Mouse (Mus musculus) lung, embryonic 15.5 days (tissue): ENCODE results near the gene Cfap20. TPM values are rescaled to one million over a fixed set of nuclear protein-coding genes. Genes with fewer than 3 reads are reported as not detected.
"Not testable (repeated sequence)": the region's sequence is repeated elsewhere in the genome, so short reads cannot be mapped to it uniquely, and the experiment has no call there.

Source experiments
- ATAC-seq: fragments of 200-750 bp; cut with Nextera tagmentation; 2 replicates; pipeline ENCODE4 v1.8.0; 2017; ENCODE audit warnings: moderate number of reproducible peaks, borderline replicate concordance; ENCODE audit not compliant: low FRiP score, low TSS enrichment; ENCODE audit errors: extremely low read depth
- H3K27ac ChIP-seq: fragments of 300-500 bp; sonication (generic); 2 replicates; pipeline ENCODE4 v1.5.1; 2015; ENCODE audit warnings: moderate library complexity, mild to moderate bottlenecking, inconsistent platforms
- H3K27me3 ChIP-seq: fragments of 300-500 bp; sonication (generic); 2 replicates; pipeline ENCODE4 v1.6.1; 2015; ENCODE audit warnings: inconsistent platforms
- H3K36me3 ChIP-seq: fragments of 300-500 bp; sonication (generic); 2 replicates; pipeline ENCODE4 v1.6.1; 2015; ENCODE audit warnings: inconsistent platforms
- H3K4me1 ChIP-seq: fragments of 300-500 bp; sonication (generic); 2 replicates; pipeline ENCODE4 v1.6.1; 2015; ENCODE audit warnings: inconsistent platforms
- H3K4me2 ChIP-seq: fragments of 300-500 bp; sonication (generic); 2 replicates; pipeline ENCODE4 v1.6.1; 2015; ENCODE audit warnings: inconsistent platforms, mild to moderate bottlenecking, moderate library complexity
- H3K4me3 ChIP-seq: fragments of 300-500 bp; sonication (generic); 2 replicates; pipeline ENCODE4 v1.5.1; 2015; ENCODE audit warnings: mild to moderate bottlenecking, inconsistent platforms
- H3K9ac ChIP-seq: fragments of 300-500 bp; sonication (generic); 2 replicates; pipeline ENCODE4 v1.6.1; 2015; ENCODE audit warnings: inconsistent platforms
- H3K9me3 ChIP-seq: fragments of 300-500 bp; sonication (generic); 2 replicates; pipeline ENCODE4 v1.6.1; 2016; ENCODE audit warnings: inconsistent platforms
- WGBS: fragments of 180-500 bp; shearing (Covaris S2); methylation state at CpG from one replicate; pipeline ENCODE4 v1.1.7; 2015; 5-methylcytosine and 5-hydroxymethylcytosine counted together
- polyA plus RNA-seq: library from polyadenylated mRNA; unstranded; fragments of >200 nt; fragmentation: Nextera tagmentation; extraction: Ambion mirVana; gene quantifications from 2 replicates; pipeline ENCODE4 v1.2.1, GENCODE M21; 2015

The Cfap20 gene
- polyA plus RNA-seq, 1 experiment from 2014 or later: 150 TPM

DNA sequence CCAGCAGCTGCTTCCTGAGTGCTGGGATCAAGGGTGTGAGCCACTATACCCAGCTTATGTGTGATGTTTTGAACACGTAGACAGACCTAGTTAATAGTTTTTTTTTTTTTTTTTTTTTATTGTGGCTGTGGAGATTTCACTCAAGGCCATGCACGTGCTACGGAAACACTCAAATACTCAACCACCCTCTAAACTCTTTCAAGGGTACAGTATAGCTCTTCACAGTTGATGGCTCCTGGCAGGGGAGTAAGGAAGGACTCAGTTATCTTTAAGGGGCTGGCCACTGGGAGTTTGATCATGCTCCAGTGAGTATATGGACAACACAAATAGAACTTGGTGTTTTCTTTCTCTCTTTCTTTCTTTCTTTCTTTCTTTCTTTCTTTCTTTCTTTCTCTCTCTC is 50.2 kb downstream of the Cfap20 start:
- no peak overlapping the region for H3K4me3 ChIP-seq
- no peaks in the 10 kb centered on the region for H3K27me3 ChIP-seq
- no peak overlapping the region for H3K4me2 ChIP-seq
- no peak for ATAC-seq
- no peaks in the 10 kb centered on the region for H3K9me3 ChIP-seq
- no peaks in the 10 kb centered on the region for H3K36me3 ChIP-seq
- H3K4me1 ChIP-seq: no peaks in the 10 kb centered on the region
- H3K27ac ChIP-seq: no peak overlapping the region
- no peak overlapping the region for H3K9ac ChIP-seq
- WGBS: 65% methylated on average over 3 of the region's 3 CpGs

DNA sequence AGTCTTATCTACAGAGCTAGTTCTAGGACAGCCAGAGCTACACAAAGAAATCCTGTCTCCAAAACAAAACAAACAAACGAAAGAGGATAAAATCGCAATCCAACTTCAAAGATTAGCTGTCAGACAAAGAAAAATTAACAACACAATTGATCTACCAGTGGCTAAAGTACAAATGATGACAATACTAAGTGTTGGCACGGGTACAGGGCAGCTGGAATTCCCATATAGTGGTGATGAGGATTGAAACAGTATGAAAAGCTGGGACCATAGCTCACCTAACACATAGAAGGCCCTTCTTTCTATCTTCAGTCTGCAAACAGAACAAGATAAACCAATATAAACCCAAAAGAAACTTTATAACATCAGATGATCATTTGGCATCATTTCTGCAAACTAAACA is 53.1 kb downstream of the Cfap20 start:
- H3K27ac ChIP-seq: no peak overlapping the region
- H3K4me1 ChIP-seq: peaks cover 17% of the 10 kb centered on the region
- H3K9ac ChIP-seq: no peak overlapping the region
- WGBS: 62% methylated on average over 3 of the region's 3 CpGs
- H3K27me3 ChIP-seq: no peaks in the 10 kb centered on the region
- no peaks in the 10 kb centered on the region for H3K36me3 ChIP-seq
- 0 out of 2 replicates have a peak, but pooled peaks cover 2% of the 10 kb centered on the region for H3K9me3 ChIP-seq
- no peak overlapping the region for H3K4me2 ChIP-seq
- no peak for ATAC-seq
- no peak overlapping the region for H3K4me3 ChIP-seq

DNA sequence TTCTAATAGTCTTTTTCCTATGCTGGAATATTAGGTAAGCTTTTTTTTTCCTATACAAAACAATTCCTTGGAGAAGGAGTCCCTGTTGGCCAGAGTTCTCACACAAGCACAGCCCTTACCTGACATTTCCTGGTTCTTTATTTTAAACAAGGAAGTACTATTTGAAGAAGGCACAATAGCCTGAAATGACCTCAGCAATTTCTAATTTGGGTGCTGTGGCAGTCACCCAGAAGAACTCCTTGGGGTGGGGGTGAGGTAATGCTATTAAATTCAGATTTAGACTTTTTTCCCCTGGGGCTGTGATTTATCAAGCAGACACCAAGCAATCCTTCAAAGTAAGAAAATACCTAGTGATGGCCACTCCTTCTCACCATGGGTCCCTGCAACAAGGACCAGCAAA is 53.7 kb downstream of the Cfap20 start:
- H3K36me3 ChIP-seq: no peaks in the 10 kb centered on the region
- peaks cover 21% of the 10 kb centered on the region for H3K4me1 ChIP-seq
- no peak overlapping the region for H3K4me3 ChIP-seq
- no peaks in the 10 kb centered on the region for H3K27me3 ChIP-seq
- H3K27ac ChIP-seq: no peak overlapping the region
- ATAC-seq: no peak
- 0 out of 2 replicates have a peak, but pooled peaks cover 2% of the 10 kb centered on the region for H3K9me3 ChIP-seq
- H3K9ac ChIP-seq: no peak overlapping the region
- H3K4me2 ChIP-seq: no peak overlapping the region

DNA sequence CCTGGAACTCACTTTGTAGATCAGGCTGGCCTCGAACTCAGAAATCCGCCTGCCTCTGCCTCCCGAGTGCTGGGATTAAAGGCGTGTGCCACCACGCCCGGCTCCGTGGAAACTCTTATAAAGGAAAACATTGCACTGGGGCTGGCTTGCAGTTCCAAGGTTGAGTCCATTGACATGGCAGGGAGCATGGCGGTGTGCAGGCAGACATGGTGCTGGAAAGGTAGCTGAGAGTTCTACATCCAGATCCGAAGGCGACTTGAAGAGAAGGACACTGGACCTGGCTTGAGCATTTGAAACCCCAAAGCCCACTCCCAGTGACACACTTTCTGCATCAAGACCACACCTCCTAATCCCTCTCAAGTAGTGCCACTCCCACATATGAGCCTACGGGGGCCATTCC is 55.7 kb downstream of the Cfap20 start:
- 91% methylated on average over 11 of the region's 11 CpGs for WGBS
- peaks cover 21% of the 10 kb centered on the region for H3K4me1 ChIP-seq
- H3K9ac ChIP-seq, ATAC-seq, H3K36me3 ChIP-seq, H3K4me2 ChIP-seq, H3K27ac ChIP-seq, H3K27me3 ChIP-seq, H3K9me3 ChIP-seq, H3K4me3 ChIP-seq: not testable (repeated sequence)

DNA sequence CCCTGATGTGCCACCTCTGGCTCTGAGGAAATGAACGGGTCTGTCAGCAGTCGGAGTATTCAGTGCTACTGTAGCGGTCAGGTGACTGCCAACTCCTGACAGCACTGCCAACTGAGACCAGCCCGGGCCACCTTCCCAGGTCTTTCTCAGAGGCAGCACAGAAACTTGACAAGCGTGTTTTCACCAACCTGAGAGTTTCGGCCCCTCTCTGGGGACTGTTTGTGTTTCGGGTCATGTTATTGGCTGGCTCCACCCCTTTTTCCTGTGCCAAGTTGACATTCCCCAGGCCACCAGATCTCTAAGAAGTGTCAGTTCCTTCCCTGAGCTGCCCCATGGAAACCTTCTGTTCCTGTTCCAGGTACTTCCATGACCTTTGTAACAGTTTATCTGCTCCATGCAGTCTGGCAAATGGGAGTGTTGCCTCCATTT is 56.8 kb downstream of the Cfap20 start:
- peak; percentile 70 for ATAC-seq
- peak overlapping the region; percentile 77 for H3K27ac ChIP-seq
- no peaks in the 10 kb centered on the region for H3K36me3 ChIP-seq
- peaks cover 21% of the 10 kb centered on the region for H3K4me1 ChIP-seq
- H3K4me3 ChIP-seq: no peak overlapping the region
- H3K9ac ChIP-seq: no peak overlapping the region
- 0 out of 2 replicates have a peak, but pooled peaks cover 2% of the 10 kb centered on the region for H3K9me3 ChIP-seq
- 0 out of 2 replicates have a peak overlapping the region, but pooled peaks have one; percentile 7 for H3K4me2 ChIP-seq
- H3K27me3 ChIP-seq: no peaks in the 10 kb centered on the region
- WGBS: 10% methylated on average over 7 of the region's 7 CpGs

DNA sequence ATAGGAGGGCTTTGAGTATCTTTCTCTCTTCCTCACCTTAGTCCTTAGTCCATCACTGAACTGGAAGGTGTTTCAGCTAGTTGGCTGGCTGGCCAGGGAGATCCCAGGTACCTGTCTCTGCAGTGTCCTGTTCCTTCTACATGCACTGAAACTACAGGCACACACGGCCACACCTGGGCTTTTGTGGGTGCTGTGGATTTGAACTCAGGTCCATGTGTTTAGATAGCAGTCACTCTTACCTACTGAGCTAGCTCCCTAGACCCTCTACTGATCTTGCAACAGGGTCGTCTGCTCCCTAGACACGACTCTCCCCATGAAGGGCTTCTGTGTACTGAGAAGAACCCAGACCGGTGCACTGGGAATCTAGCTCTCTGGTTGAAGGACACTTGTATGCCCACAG is 57.6 kb downstream of the Cfap20 start:
- peaks cover 21% of the 10 kb centered on the region for H3K4me1 ChIP-seq
- H3K36me3 ChIP-seq: no peaks in the 10 kb centered on the region; the same call in 1 of the 2 replicates
- peak overlapping the region; percentile 77 for H3K27ac ChIP-seq
- no peak overlapping the region for H3K4me3 ChIP-seq
- WGBS: 61% methylated on average over 4 of the region's 4 CpGs
- no peak for ATAC-seq
- no peaks in the 10 kb centered on the region for H3K27me3 ChIP-seq
- H3K4me2 ChIP-seq: 0 out of 2 replicates have a peak overlapping the region, but pooled peaks have one; percentile 7
- H3K9me3 ChIP-seq: 0 out of 2 replicates have a peak, but pooled peaks cover 2% of the 10 kb centered on the region
- H3K9ac ChIP-seq: no peak overlapping the region

DNA sequence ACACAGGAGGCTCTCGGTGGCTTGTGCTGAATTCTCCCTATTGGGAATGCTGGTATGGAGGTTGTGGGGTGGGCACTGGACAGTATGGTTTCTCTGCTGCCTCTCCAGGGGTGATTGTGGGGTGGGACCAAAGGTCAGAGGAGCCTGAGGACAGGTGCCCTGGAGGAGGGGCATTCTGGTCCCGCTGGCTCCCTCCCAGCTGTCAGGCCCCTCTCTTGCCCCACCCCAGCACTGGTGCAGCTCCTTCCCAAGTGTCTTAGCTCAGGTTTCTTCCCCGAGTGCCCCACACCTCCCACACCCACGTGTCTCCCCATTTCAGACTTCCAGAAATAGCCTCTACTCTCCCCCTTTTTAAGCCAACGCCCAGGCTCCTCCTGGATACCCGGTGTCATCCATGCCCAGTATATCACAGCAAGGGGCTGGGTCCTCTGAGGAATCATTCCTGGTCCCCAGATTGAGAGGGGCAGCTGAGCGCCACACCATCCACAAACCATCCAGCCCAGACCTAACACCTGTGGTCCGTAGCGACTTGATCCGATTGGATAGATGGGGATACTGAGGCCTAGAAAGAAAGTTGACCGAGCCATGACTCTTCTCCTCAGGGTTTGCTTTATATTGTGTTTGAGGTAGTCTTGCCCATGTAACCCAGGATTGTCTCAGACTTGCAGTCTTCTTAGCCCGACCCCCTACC is 58.2 kb downstream of the Cfap20 start:
- H3K27ac ChIP-seq: peak overlapping the region; percentile 77
- 0 out of 2 replicates have a peak, but pooled peaks cover 2% of the 10 kb centered on the region for H3K9me3 ChIP-seq
- ATAC-seq: no peak
- no peak overlapping the region for H3K4me2 ChIP-seq
- H3K9ac ChIP-seq: no peak overlapping the region
- peaks cover 21% of the 10 kb centered on the region for H3K4me1 ChIP-seq
- H3K4me3 ChIP-seq: no peak overlapping the region
- H3K36me3 ChIP-seq: no peaks in the 10 kb centered on the region; the same call in 1 of the 2 replicates
- no peaks in the 10 kb centered on the region for H3K27me3 ChIP-seq
- 76% methylated on average over 12 of the region's 12 CpGs for WGBS

DNA sequence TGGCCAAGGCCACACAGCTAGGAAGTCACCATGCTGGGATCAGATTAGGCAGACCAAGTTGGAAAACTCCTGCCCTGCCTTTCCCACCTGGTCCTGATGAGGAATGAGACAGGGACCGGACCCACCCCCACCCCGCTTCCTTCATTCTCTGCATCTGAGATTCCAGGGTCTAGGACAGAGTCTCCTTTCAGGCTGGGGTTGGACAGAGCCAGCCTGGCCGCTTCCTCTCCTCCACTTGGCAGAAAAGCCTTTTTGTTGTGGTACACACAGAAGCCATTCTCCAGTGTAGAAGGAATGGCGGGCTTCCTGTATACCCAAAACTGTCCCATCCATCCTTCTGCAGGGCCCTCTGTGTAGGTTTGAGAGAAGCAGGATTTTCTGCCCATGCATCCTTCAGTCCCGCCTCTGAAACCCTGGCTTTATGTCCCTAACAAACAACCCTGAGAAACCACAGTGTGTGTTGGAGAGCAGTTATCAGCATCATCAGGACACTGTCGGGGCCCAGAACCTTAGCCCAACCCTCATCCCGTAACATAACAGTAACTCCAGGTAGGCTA is 59.2 kb downstream of the Cfap20 start:
- no peak for ATAC-seq
- 81% methylated on average over 7 of the region's 7 CpGs for WGBS
- Histone ChIP-seq H3K27me3 (no peaks in the 10 kb centered on the region), H3K36me3 (peaks cover 5% of the 10 kb centered on the region; the same call in 1 of the 2 replicates), H3K4me3 (no peak overlapping the region), H3K27ac (no peak overlapping the region), H3K4me2 (no peak overlapping the region), H3K4me1 (peaks cover 21% of the 10 kb centered on the region), H3K9me3 (0 out of 2 replicates have a peak, but pooled peaks cover 2% of the 10 kb centered on the region), H3K9ac (no peak overlapping the region)

DNA sequence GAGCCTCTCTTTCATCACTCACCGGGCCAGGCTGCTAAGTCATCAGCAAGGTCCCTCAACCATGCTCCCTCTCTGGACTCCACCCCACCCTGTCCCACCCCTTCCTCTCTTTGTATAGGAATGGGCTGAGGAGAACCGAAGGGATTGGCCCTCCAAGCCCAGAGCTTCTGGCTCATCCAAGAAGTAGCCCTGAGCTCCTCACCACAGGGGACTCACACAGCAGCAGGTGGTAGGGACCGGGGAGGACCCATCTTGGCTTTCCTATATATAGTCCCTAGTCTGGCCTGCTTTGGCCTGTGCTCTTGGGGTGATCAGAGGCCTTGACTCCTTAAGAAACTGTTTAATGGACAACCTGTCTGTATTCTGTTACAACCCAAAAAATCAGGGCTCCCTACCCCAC is 60.2 kb downstream of the Cfap20 start:
- H3K27ac ChIP-seq: no peak overlapping the region
- no peaks in the 10 kb centered on the region for H3K27me3 ChIP-seq
- 0 out of 2 replicates have a peak, but pooled peaks cover 2% of the 10 kb centered on the region for H3K9me3 ChIP-seq
- H3K9ac ChIP-seq: no peak overlapping the region
- no peak for ATAC-seq
- WGBS: 81% methylated on average over 3 of the region's 3 CpGs
- no peak overlapping the region for H3K4me2 ChIP-seq
- peaks cover 5% of the 10 kb centered on the region; the same call in 1 of the 2 replicates for H3K36me3 ChIP-seq
- peaks cover 22% of the 10 kb centered on the region for H3K4me1 ChIP-seq
- H3K4me3 ChIP-seq: no peak overlapping the region

DNA sequence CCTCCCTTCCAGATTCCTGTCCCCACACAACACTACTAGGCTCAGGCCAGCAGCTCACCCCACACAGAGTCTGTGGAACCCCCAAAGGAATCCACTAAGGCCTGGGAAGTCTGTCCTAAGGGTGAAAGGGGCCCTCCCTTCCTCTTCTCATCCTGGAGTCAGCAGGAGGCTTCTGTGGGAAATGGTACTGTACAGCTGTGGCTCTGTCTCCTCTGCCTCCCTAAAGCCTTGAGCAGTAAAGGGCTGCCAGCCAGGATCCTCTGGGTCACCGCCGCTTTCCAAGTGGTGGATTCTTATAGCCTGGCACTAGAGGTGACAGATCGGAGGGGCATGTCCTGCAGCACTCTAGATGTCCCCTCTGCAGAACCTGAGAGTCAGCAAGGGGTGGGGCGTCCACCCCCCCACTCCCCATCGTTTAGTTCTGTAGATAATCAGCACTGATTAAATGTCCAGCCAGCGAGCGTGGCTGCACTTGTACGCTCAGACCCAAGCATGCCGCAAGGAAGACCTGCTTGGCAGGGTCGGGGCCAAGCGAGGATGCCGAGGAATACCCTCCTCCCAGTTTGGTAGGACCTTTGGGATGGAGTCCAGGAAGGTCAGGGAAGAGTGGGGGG is 61.2 kb downstream of the Cfap20 start:
- H3K27me3 ChIP-seq: no peaks in the 10 kb centered on the region
- H3K27ac ChIP-seq: no peak overlapping the region
- ATAC-seq: no peak
- H3K4me1 ChIP-seq: peaks cover 26% of the 10 kb centered on the region
- no peak overlapping the region for H3K4me2 ChIP-seq
- H3K36me3 ChIP-seq: peaks cover 5% of the 10 kb centered on the region; the same call in 1 of the 2 replicates
- WGBS: 51% methylated on average over 12 of the region's 12 CpGs
- no peak overlapping the region for H3K4me3 ChIP-seq
- no peaks in the 10 kb centered on the region for H3K9me3 ChIP-seq
- no peak overlapping the region for H3K9ac ChIP-seq
